Mouse (Mus musculus) CH12.LX (cell line): ENCODE measurements around the gene Trem1.

ENCODE experiments used
- CTCF ChIP-seq, 2 experiments: IDR thresholded peaks in 1 of 2; conservative IDR thresholded peaks in 1 of 2; 2 replicates each; pipeline ENCODE4 v1.5.1; 2011 to 2012; ENCODE audit warnings: low read depth in 2 of 2, low read length in 2 of 2, improper control_type of control experiment in 1 of 2, inconsistent platforms in 1 of 2, mild to moderate bottlenecking in 1 of 2, moderate library complexity in 1 of 2
- MAFK ChIP-seq: IDR thresholded peaks from 2 replicates; pipeline ENCODE4 v1.6.1; 2011; ENCODE audit warnings: low read length, improper control_type of control experiment; ENCODE audit not compliant: insufficient replicate concordance
- MAX ChIP-seq: IDR thresholded peaks from 2 replicates; pipeline ENCODE4 v1.6.1; 2011; ENCODE audit warnings: low read length, improper control_type of control experiment
- MAZ ChIP-seq: IDR thresholded peaks from 2 replicates; pipeline ENCODE4 v1.6.1; 2012; ENCODE audit warnings: low read depth, mild to moderate bottlenecking, inconsistent platforms, low read length, improper control_type of control experiment, moderate library complexity
- MEF2A ChIP-seq: IDR thresholded peaks from 2 replicates; pipeline ENCODE4 v1.6.1; 2014; ENCODE audit warnings: low read depth, mild to moderate bottlenecking, inconsistent platforms, low read length, improper control_type of control experiment, borderline replicate concordance
- TBP ChIP-seq: conservative IDR thresholded peaks from 2 replicates; pipeline ENCODE4 v1.6.1; 2011; ENCODE audit warnings: low read depth, low read length, improper control_type of control experiment
- USF2 ChIP-seq: conservative IDR thresholded peaks from 2 replicates; pipeline ENCODE4 v1.6.1; 2011; ENCODE audit warnings: low read depth, low read length, improper control_type of control experiment
- ZC3H11A ChIP-seq: IDR thresholded peaks from 2 replicates; pipeline ENCODE4 v1.6.1; 2012; ENCODE audit warnings: low read depth, mild to moderate bottlenecking, inconsistent platforms, low read length, improper control_type of control experiment
- ZMIZ1 ChIP-seq: IDR thresholded peaks from 2 replicates; pipeline ENCODE4 v1.6.1; 2012; ENCODE audit warnings: low read depth, mild to moderate bottlenecking, inconsistent platforms, low read length, improper control_type of control experiment

DNA sequence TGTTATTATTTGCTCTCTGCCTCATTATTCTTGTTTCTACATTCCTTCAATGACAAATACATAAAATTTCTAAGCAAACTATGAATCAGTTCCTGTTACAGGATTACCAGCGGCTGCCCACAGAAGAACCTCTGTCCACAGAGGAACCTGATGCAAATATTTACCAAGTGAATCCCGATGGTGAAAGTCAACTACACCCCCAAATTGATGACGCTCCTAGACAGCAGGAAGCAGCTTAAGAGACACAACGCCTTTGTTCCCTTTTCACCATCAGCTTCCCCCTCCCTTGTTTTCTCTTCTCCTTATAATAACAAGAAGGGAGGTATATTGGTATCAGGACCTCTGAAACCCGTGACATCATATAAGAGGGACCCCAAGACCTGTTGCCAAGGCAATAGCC, 47.3 kb upstream of the Trem1 start:
- TF ChIP-seq MAZ (no peak), ZC3H11A (no peak), CTCF (conservative IDR thresholded peaks at IDR 0.05 in 1 of 2, IDR thresholded peaks at IDR 0.05 in 1 of 2; ENCODE audit: low read depth in 2 of 2, low read length in 2 of 2) (no peak), TBP (no peak), MEF2A (no peak), ZMIZ1 (no peak), MAFK (no peak), USF2 (no peak), MAX (no peak)
